Mouse (Mus musculus) retina, adult 2 months (tissue): Measurements from ENCODE around the gene Arhgef5.

Experiments used
- DNase-seq: peaks from one replicate; pipeline ENCODE4 v3.0.0-alpha.2; 2012; ENCODE audit warnings: low read depth, low spot score

Gene Arhgef5

DNA sequence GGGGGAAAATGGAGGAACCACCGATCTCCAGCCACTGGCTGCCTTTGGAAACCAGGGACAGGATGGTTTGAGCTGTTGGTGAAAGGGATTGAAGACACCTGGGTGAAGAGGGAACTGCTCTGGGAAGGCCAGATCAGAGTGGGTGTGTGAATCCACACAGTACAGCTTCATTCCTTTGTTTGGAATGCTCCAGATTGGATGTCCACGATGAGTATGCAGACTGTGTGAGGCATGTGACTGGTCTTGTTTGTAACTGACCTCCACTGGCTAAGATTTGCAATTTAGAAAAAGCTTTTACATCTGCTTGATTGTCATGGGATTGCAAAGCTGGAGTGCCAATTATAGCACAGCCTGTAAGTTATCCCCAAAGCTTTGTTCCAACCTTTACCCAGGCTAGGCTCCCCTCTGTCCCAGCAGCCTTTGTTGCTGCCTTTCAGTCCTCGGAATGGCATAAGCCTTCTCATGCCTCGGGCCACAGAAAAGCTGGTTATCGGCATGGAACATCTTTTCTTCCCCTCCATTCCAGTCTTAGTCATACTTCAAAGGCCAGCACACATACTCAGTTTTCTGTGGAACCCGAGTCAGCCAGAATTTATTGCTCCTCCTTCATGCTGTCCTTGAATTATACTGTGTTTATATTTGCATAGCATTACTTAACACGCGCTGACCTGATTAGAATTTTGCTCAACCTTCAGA, 47.7 kb downstream of the Arhgef5 start:
- no peak for DNase-seq

DNA sequence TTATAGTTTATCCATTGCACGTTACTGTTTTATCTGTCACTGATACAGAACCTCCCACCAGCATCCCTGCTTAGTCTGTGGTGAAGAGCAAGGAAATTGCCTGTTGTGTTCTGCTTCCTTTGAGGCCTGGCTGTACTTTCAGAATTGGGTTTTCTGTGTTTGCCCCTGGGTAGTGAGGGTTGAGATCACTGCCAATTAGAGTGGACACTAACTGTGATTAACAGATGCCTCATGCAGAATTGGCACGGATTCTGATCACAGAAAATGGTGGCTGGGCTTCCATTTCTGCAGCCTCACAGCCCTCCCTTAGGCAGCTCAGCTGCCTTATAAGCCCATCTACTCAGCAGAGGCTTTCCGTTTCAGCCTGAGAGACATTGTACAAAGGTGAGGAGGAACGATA, 68.1 kb downstream of the Arhgef5 start:
- no peak for DNase-seq

DNA sequence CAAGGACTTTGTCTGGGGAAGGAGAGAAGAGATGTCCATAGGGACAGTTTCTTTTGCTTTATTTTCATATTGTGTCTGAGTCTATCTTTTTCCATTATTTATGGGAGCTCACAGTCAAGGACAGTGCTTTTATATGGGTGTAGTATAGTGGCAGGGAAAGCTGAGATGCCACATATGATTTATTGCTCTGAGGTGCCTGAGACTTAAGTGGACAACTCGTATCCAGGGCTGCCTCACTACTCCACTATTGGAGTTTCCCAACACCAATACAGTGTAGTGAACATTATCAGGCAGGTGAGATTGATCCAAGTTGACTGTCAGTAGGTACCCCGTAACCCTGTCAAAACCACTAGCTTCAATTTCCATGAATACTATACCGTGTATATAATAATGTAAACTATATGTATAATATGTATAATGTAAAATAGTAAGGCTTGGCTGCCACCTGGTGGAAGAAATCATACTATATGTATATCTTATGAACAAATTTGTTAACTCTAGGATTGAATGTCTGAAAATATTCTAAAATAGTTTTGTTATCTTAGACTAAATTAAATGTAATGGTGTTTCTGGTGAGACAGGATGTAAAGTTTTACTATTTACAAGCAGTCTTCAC, 70.3 kb downstream of the Arhgef5 start:
- no peak for DNase-seq

GRCm38 (mm10) chr6:43337491-43337961, 72.1 kb downstream of the Arhgef5 start:
- DNase-seq = no peak

DNA sequence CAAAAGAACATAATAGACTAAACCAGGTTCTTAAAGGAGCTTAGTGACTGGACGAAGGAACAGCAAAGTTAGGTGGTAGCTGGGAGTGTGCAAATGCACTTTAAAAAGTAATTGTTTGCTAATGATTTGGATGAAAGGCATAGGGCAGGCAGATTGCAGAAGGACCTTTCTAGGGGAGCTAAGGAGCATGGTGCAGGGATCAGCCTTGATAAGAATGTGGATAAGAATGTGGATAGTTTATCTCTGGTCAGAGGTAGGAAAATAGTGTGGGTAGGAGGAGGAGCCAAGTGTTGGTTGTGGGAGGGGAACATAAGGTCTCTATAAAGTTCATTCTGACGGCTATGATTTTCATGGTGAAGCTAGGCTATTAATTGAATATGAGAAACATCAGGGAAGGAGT, 73.4 kb downstream of the Arhgef5 start:
- no peak for DNase-seq
